Mouse (Mus musculus) thymus, adult 2 months (tissue): Measurements from ENCODE around the gene Trim62.

Experiments
- CTCF ChIP-seq: fragments of 200-500 bp; IDR thresholded peaks from 2 replicates; pipeline ENCODE4 v1.5.1; 2012; ENCODE audit warnings: mild to moderate bottlenecking, control low read depth, low read length, moderate library complexity, borderline replicate concordance; ENCODE audit not compliant: control insufficient read depth, poor library complexity, insufficient read depth; ENCODE audit errors: extremely low read depth
- POLR2A ChIP-seq: fragments of 200-500 bp; IDR thresholded peaks from 2 replicates; pipeline ENCODE4 v1.6.1; 2012; ENCODE audit warnings: mild to moderate bottlenecking, low read length, control low read depth, moderate library complexity; ENCODE audit not compliant: control insufficient read depth, poor library complexity, insufficient read depth; ENCODE audit errors: extremely low read depth

GRCm38 (mm10) chr4:128887026-128887425 lies 3.6 kb downstream of the Trim62 start:
- no peak for TF ChIP-seq CTCF
- TF ChIP-seq POLR2A: no peak
